Mouse (Mus musculus): Measurements from ENCODE around the gene Tmem52b. TPM values are rescaled to one million over a fixed set of nuclear protein-coding genes. Genes with fewer than 3 reads are reported as not detected.

The Tmem52b gene
- polyA plus RNA-seq, 1 experiment from 2014 or later = not detected

GRCm38 (mm10) chr6:129510120-129510911 is 2.0 kb upstream of the Tmem52b start:
- 67% methylated on average over 6 of the region's 6 CpGs for WGBS
- no peak for ATAC-seq (ENCODE audit: insufficient number of reproducible peaks, low FRiP score)
- no peaks in the 10 kb centered on the region for H3K36me3 ChIP-seq
- no peak overlapping the region for H3K27ac ChIP-seq (ENCODE audit: poor library complexity, severe bottlenecking)
- H3K4me1 ChIP-seq (replicated peaks) = peaks cover 10% of the 10 kb centered on the region; the same call in 1 of the 2 replicates
- H3K27me3 ChIP-seq (replicated peaks) = no peaks in the 10 kb centered on the region
- no peaks in the 10 kb centered on the region for H3K9me3 ChIP-seq (replicated peaks)
- no peak overlapping the region for H3K4me3 ChIP-seq
- no peak overlapping the region for H3K4me2 ChIP-seq
- no peak overlapping the region for H3K9ac ChIP-seq

DNA sequence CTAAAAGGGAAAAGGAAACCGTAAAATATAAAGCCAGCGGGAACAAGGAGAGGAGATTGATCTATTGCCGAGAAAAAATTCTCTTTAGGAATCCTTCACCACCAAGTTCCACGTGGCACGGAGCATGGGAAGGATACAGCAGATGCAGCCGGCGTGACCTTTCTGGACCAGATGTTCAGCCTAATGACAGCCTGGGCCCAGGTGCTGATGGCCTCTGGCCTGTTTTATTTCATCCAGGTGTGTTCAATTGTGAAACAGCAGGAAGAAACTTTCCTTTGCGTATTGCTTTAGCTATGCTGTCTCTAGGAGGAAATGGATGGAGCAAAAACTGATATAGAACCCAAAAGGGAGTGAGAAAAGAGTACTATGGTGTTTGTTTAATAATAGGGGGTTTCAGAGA is 513 bp downstream of the Tmem52b start:
- no peak overlapping the region for H3K27ac ChIP-seq (ENCODE audit: poor library complexity, severe bottlenecking)

GRCm38 (mm10) chr6:129513409-129513808 is 1.1 kb downstream of the Tmem52b start:
- 67% methylated on average over 1 of the region's 1 CpGs for WGBS
- no peaks in the 10 kb centered on the region for H3K36me3 ChIP-seq
- H3K4me1 ChIP-seq (replicated peaks) = peaks cover 10% of the 10 kb centered on the region; the same call in 1 of the 2 replicates
- H3K4me2 ChIP-seq = no peak overlapping the region
- no peak overlapping the region for H3K9ac ChIP-seq
- H3K9me3 ChIP-seq (replicated peaks) = no peaks in the 10 kb centered on the region
- no peak overlapping the region for H3K4me3 ChIP-seq
- no peak overlapping the region for H3K27ac ChIP-seq (ENCODE audit: poor library complexity, severe bottlenecking)
- H3K27me3 ChIP-seq (replicated peaks) = no peaks in the 10 kb centered on the region
- ATAC-seq (ENCODE audit: insufficient number of reproducible peaks, low FRiP score) = no peak

More for the DNA sequence above, 513 bp downstream of the Tmem52b start:
- Histone ChIP-seq H3K4me1 (replicated peaks) (peaks cover 10% of the 10 kb centered on the region; the same call in 1 of the 2 replicates), H3K9me3 (replicated peaks) (no peaks in the 10 kb centered on the region), H3K27me3 (replicated peaks) (no peaks in the 10 kb centered on the region), H3K4me2 (no peak overlapping the region), H3K9ac (no peak overlapping the region), H3K4me3 (no peak overlapping the region), H3K36me3 (no peaks in the 10 kb centered on the region)
- WGBS = 68% methylated on average over 8 of the region's 8 CpGs
- ATAC-seq (ENCODE audit: insufficient number of reproducible peaks, low FRiP score) = no peak

GRCm38 (mm10) chr6:129514376-129514775 is 2.0 kb downstream of the Tmem52b start:
- WGBS = 49% methylated on average over 2 of the region's 2 CpGs

GRCm38 (mm10) chr6:129515068-129515467 is 2.7 kb downstream of the Tmem52b start:
- H3K27me3 ChIP-seq (replicated peaks) = no peaks in the 10 kb centered on the region
- H3K9me3 ChIP-seq (replicated peaks) = no peaks in the 10 kb centered on the region
- no peaks in the 10 kb centered on the region for H3K36me3 ChIP-seq
- no peak overlapping the region for H3K4me2 ChIP-seq
- H3K4me1 ChIP-seq (replicated peaks) = peaks cover 10% of the 10 kb centered on the region; the same call in 1 of the 2 replicates
- 87% methylated on average over 3 of the region's 3 CpGs for WGBS
- no peak for ATAC-seq (ENCODE audit: insufficient number of reproducible peaks, low FRiP score)
- no peak overlapping the region for H3K27ac ChIP-seq (ENCODE audit: poor library complexity, severe bottlenecking)
- no peak overlapping the region for H3K4me3 ChIP-seq
- H3K9ac ChIP-seq = no peak overlapping the region

More at GRCm38 (mm10) chr6:129514376-129514775, 2.0 kb downstream of the Tmem52b start:
- Histone ChIP-seq H3K27me3 (replicated peaks) (no peaks in the 10 kb centered on the region), H3K4me2 (no peak overlapping the region), H3K27ac (ENCODE audit: poor library complexity, severe bottlenecking) (no peak overlapping the region), H3K4me1 (replicated peaks) (peaks cover 10% of the 10 kb centered on the region; the same call in 1 of the 2 replicates), H3K36me3 (no peaks in the 10 kb centered on the region), H3K9ac (no peak overlapping the region), H3K4me3 (no peak overlapping the region), H3K9me3 (replicated peaks) (no peaks in the 10 kb centered on the region)
- ATAC-seq (ENCODE audit: insufficient number of reproducible peaks, low FRiP score) = no peak

- Histone ChIP-seq H3K4me1 (replicated peaks) (peaks cover 10% of the 10 kb centered on the region; the same call in 1 of the 2 replicates), H3K27ac (ENCODE audit: poor library complexity, severe bottlenecking) (no peak overlapping the region), H3K36me3 (no peaks in the 10 kb centered on the region), H3K27me3 (replicated peaks) (no peaks in the 10 kb centered on the region), H3K9ac (no peak overlapping the region), H3K9me3 (replicated peaks) (no peaks in the 10 kb centered on the region), H3K4me3 (no peak overlapping the region), H3K4me2 (no peak overlapping the region)
- WGBS = 82% methylated on average over 10 of the region's 10 CpGs
- no peak for ATAC-seq (ENCODE audit: insufficient number of reproducible peaks, low FRiP score)
Observed at GRCm38 (mm10) chr6:129516388-129516787, 4.0 kb downstream of the Tmem52b start.

GRCm38 (mm10) chr6:129517752-129518408 is 5.5 kb downstream of the Tmem52b start:
- WGBS = 49% methylated on average over 2 of the region's 2 CpGs

DNA sequence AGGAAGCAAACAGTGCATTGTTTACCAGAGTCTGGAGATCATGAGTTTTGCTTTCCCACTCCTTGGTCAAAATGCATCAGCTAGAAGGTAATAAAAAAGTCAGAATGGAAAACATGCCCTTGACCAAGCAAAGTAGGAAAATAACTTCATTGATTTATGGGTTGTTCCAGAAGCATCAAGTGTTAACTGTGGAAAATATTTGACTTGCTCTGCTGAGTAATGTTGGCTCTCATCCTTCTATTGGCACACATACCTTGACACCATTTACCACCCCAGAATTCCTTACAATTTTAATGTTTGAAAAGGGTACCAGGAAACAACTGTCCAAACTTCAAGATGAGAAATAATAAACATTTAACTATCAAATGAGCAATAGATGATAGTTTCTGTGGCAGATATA is 13.7 kb downstream of the Tmem52b start:
- no peak for ATAC-seq (ENCODE audit: insufficient number of reproducible peaks, low FRiP score)
- no peak overlapping the region for H3K9ac ChIP-seq
- H3K27ac ChIP-seq (ENCODE audit: poor library complexity, severe bottlenecking) = no peak overlapping the region
- no peak overlapping the region for H3K4me2 ChIP-seq
- H3K27me3 ChIP-seq (replicated peaks) = no peaks in the 10 kb centered on the region
- H3K4me1 ChIP-seq (replicated peaks) = no peaks in the 10 kb centered on the region
- no peaks in the 10 kb centered on the region for H3K9me3 ChIP-seq (replicated peaks)
- no peaks in the 10 kb centered on the region for H3K36me3 ChIP-seq
- no peak overlapping the region for H3K4me3 ChIP-seq

More at GRCm38 (mm10) chr6:129517752-129518408, 5.5 kb downstream of the Tmem52b start:
- Histone ChIP-seq H3K9ac (no peak overlapping the region), H3K4me3 (no peak overlapping the region), H3K27ac (ENCODE audit: poor library complexity, severe bottlenecking) (no peak overlapping the region), H3K27me3 (replicated peaks) (no peaks in the 10 kb centered on the region), H3K36me3 (no peaks in the 10 kb centered on the region), H3K4me2 (no peak overlapping the region), H3K9me3 (replicated peaks) (no peaks in the 10 kb centered on the region), H3K4me1 (replicated peaks) (peaks cover 8% of the 10 kb centered on the region; the same call in 1 of the 2 replicates)
- peak; percentile 63; the same call in 1 of the 2 replicates for ATAC-seq (ENCODE audit: insufficient number of reproducible peaks, low FRiP score)

DNA sequence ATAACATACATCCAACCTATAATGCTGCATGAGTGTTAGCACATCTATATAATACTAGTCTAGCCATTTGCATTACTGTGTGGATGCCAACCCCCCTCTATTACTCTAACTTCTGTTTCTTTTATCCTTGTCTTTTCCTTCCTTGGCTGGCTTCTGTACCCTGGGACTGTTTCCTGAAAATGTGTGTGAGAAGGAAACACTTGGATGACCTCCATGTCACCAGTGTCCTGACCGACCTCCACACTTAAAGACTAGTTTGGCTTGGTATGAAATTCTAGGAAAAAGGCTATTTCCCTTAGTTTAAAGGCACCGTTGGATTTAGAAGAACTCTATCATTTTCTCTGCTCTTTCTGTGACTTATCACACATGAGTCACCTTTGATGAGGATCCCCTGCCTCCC is 15.1 kb downstream of the Tmem52b start:
- no peaks in the 10 kb centered on the region for H3K36me3 ChIP-seq
- H3K4me2 ChIP-seq = no peak overlapping the region
- H3K9ac ChIP-seq = no peak overlapping the region
- 48% methylated on average over 2 of the region's 2 CpGs for WGBS
- no peaks in the 10 kb centered on the region for H3K4me1 ChIP-seq (replicated peaks)
- H3K9me3 ChIP-seq (replicated peaks) = no peaks in the 10 kb centered on the region
- ATAC-seq (ENCODE audit: insufficient number of reproducible peaks, low FRiP score) = no peak
- H3K4me3 ChIP-seq = no peak overlapping the region
- no peak overlapping the region for H3K27ac ChIP-seq (ENCODE audit: poor library complexity, severe bottlenecking)
- H3K27me3 ChIP-seq (replicated peaks) = no peaks in the 10 kb centered on the region

GRCm38 (mm10) chr6:129529605-129530004 is 17.2 kb downstream of the Tmem52b start:
- no peaks in the 10 kb centered on the region for H3K36me3 ChIP-seq
- 73% methylated on average over 1 of the region's 1 CpGs for WGBS
- H3K4me2 ChIP-seq = no peak overlapping the region
- H3K27me3 ChIP-seq (replicated peaks) = no peaks in the 10 kb centered on the region
- H3K4me3 ChIP-seq = no peak overlapping the region
- no peak for ATAC-seq (ENCODE audit: insufficient number of reproducible peaks, low FRiP score)
- H3K9ac ChIP-seq = no peak overlapping the region
- no peaks in the 10 kb centered on the region for H3K9me3 ChIP-seq (replicated peaks)
- H3K27ac ChIP-seq (ENCODE audit: poor library complexity, severe bottlenecking) = no peak overlapping the region
- peaks cover 5% of the 10 kb centered on the region for H3K4me1 ChIP-seq (replicated peaks)

DNA sequence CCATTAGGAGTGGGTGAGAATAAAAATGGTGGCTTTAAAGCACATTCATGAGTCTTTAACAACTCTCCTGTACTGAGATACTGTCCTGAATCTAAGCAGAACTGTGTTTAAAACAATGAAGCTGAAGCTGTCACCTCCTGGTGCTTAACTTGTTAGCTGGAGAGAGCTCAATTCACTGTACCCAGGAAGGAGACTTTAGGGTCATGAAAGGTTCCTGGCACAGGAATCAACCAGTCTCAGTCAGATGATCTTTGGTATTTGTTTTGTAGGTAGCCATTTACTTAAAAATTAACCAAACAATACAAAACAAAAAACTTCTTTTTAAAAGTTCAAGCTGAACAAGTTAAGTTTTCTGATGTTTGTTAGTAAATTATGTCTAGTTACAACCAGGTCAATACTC is 17.9 kb downstream of the Tmem52b start:
- Histone ChIP-seq H3K9ac (no peak overlapping the region), H3K4me2 (no peak overlapping the region), H3K4me3 (no peak overlapping the region), H3K36me3 (no peaks in the 10 kb centered on the region), H3K27me3 (replicated peaks) (no peaks in the 10 kb centered on the region), H3K9me3 (replicated peaks) (no peaks in the 10 kb centered on the region), H3K27ac (ENCODE audit: poor library complexity, severe bottlenecking) (no peak overlapping the region), H3K4me1 (replicated peaks) (peaks cover 12% of the 10 kb centered on the region)
- no peak for ATAC-seq (ENCODE audit: insufficient number of reproducible peaks, low FRiP score)
